Mouse (Mus musculus): Measurements from ENCODE around the gene Ttyh1.

- TF ChIP-seq JUND (conservative IDR thresholded peaks at IDR 0.05; ENCODE audit: low read depth, low read length): no peak
- no peak for TF ChIP-seq HCFC1 (IDR thresholded peaks at IDR 0.05; ENCODE audit: low read depth, low read length)
- TF ChIP-seq ZNF384 (IDR thresholded peaks at IDR 0.05; ENCODE audit: low read depth, low read length): no peak
- TF ChIP-seq MEF2A (IDR thresholded peaks at IDR 0.05; ENCODE audit: borderline replicate concordance, low read depth, low read length): no peak
- no peak for TF ChIP-seq UBTF (IDR thresholded peaks at IDR 0.05; ENCODE audit: low read depth, low read length)
- TF ChIP-seq EP300 (IDR thresholded peaks at IDR 0.05; ENCODE audit: low read length): no peak
- TF ChIP-seq SMC3 (IDR thresholded peaks at IDR 0.05; ENCODE audit: low read depth, low read length): no peak
- no peak for TF ChIP-seq ZKSCAN1 (IDR thresholded peaks at IDR 0.05; ENCODE audit: borderline replicate concordance, low read depth, low read length)
- TF ChIP-seq BHLHE40 (IDR thresholded peaks at IDR 0.05; ENCODE audit: low read depth, low read length): no peak
- TF ChIP-seq POLR2A (IDR thresholded peaks at IDR 0.05; ENCODE audit: low read depth, low read length): no peak
- TF ChIP-seq MAX (IDR thresholded peaks at IDR 0.05; ENCODE audit: low read length): no peak
- no peak for TF ChIP-seq CTCF (conservative IDR thresholded peaks at IDR 0.05 in 1 of 2, IDR thresholded peaks at IDR 0.05 in 1 of 2; ENCODE audit: low read depth in 2 of 2, low read length in 2 of 2)
Observed at GRCm38 (mm10) chr7:4147836-4148235, 28.6 kb downstream of the Ttyh1 start.
